Mouse (Mus musculus) heart, adult 2 months (tissue): ENCODE results near the gene Armc2. TPM values are rescaled to one million over a fixed set of nuclear protein-coding genes. Genes with fewer than 3 reads are reported as not detected.

ENCODE experiments used
- DNase-seq, 2 experiments: peaks; one replicate each; pipeline ENCODE4 v3.0.0; 2021
- H3K27ac ChIP-seq: fragments of 200-600 bp; 2 replicates; pipeline ENCODE4 v1.8.1; 2022
- H3K27me3 ChIP-seq: fragments of 200-500 bp; 2 replicates; pipeline ENCODE4 v1.6.1; 2012; ENCODE audit warnings: mild to moderate bottlenecking, low read length, inconsistent platforms, mixed read lengths; ENCODE audit not compliant: control insufficient read depth, insufficient read depth
- H3K36me3 ChIP-seq: fragments of 200-500 bp; 2 replicates; pipeline ENCODE4 v1.6.1; 2012; ENCODE audit warnings: low read length, inconsistent platforms; ENCODE audit not compliant: control insufficient read depth, insufficient read depth
- H3K4me1 ChIP-seq: fragments of 200-500 bp; 2 replicates; pipeline ENCODE4 v1.6.1; 2011; ENCODE audit warnings: low read length; ENCODE audit not compliant: control insufficient read depth, insufficient read depth
- H3K4me3 ChIP-seq: fragments of 200-600 bp; 2 replicates; pipeline ENCODE4 v1.8.1; 2022
- H3K79me2 ChIP-seq: fragments of 200-500 bp; replicated peaks from 2 replicates; pipeline ENCODE4 v1.6.1; 2012; ENCODE audit warnings: mild to moderate bottlenecking, inconsistent platforms, low read length, moderate library complexity, mixed read lengths; ENCODE audit not compliant: control insufficient read depth, insufficient read depth
- H3K9ac ChIP-seq: fragments of 200-500 bp; 2 replicates; pipeline ENCODE4 v1.6.1; 2012; ENCODE audit warnings: low read depth, mild to moderate bottlenecking, control low read depth, inconsistent platforms, low read length, mixed read lengths
- CTCF ChIP-seq: fragments of 200-600 bp; IDR thresholded peaks from 2 replicates; pipeline ENCODE4 v1.8.1; 2022; ENCODE audit warnings: antibody characterized with exemption, mild to moderate bottlenecking, moderate library complexity
- EP300 ChIP-seq: fragments of 200-500 bp; IDR thresholded peaks from 2 replicates; pipeline ENCODE4 v1.6.1; 2011; ENCODE audit warnings: low read depth, low read length, control low read depth; ENCODE audit not compliant: insufficient read depth
- POLR2A ChIP-seq: fragments of 200-500 bp; IDR thresholded peaks from 2 replicates; pipeline ENCODE4 v1.6.1; 2011; ENCODE audit warnings: mild to moderate bottlenecking, low read depth, low read length, control low read depth; ENCODE audit not compliant: insufficient read depth
- WGBS: fragments of 180-500 bp; shearing (Covaris S2); methylation state at CpG from one replicate; pipeline ENCODE4 v1.1.7; 2018; 5-methylcytosine and 5-hydroxymethylcytosine counted together
- intact Hi-C: fragments of 180-260 bp; cut with DNase I; formaldehyde crosslinking; loops from one replicate; pipeline ENCODE4 v1.15.1; 2025
- polyA plus RNA-seq: library from polyadenylated mRNA; depleted of rRNA; stranded (reverse); fragments of >200 nt; gene quantifications from 2 replicates; pipeline ENCODE4 v1.2.3, GENCODE M21; 2012
- total RNA-seq, 2 experiments: library from RNA; stranded (reverse); gene quantifications; 2 replicates each; pipeline ENCODE4 v1.2.3; 2021

Armc2 gene
- total and polyA plus RNA-seq, 3 experiments = 6.4 to 22.8 (median 16.7) TPM

DNA sequence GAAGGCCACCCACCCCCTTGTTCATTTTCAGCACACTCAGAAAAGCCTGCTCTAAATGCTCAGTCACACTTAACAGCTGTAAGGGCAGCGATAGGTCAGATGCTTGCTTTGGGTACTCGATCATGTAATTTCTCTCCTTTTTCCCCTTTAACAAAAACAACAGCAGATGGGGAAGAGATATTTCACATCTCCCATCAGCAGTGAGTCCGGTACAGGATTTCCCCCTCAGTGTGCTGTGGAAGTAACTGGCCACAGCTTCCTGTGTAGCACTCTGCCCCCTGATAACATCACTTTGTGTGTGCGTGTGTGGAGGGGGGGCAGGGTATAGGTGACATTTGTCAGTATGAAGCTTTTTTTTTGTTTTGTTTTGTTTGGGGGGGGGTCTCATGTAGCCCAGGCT, 81.1 kb downstream of the Armc2 start:
- intact Hi-C loops = loop anchor here (5.0 kb wide), 1 partner anchor 40 kb away; no protein-coding TSS in a partner anchor
- DNase-seq = no peak
- Histone ChIP-seq H3K4me3 (no peak overlapping the region), H3K36me3 (peaks cover 8% of the 10 kb centered on the region), H3K27ac (peak overlapping the region; percentile 98), H3K27me3 (no peaks in the 10 kb centered on the region), H3K79me2 (no peaks in the 10 kb centered on the region), H3K4me1 (peaks cover 25% of the 10 kb centered on the region), H3K9ac (no peak overlapping the region)
- WGBS = 25% methylated on average over 4 of the region's 4 CpGs
- peak; percentile 66; the same call in 1 of the 2 replicates for TF ChIP-seq EP300
- no peak for TF ChIP-seq POLR2A

DNA sequence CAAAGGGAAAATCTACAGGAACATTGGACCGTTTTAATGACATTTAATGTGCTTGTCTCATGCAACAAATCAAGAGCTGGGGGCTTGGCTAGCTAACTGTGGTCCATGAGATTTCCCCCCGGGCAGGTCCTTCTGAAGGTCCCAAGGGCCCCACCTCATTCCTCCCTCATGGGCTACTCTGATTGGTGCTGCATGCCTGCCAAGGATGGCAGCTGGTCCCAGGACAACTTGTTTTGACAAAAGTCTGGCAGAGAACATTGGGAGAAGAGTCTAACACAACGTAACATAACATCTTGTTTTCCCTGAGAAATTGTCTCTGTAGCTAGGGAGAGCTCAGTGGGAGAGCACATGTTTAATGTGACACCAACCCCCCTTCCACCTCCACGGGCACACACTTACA, 82.1 kb downstream of the Armc2 start:
- peaks cover 25% of the 10 kb centered on the region for H3K4me1 ChIP-seq
- H3K36me3 ChIP-seq = peaks cover 8% of the 10 kb centered on the region
- H3K4me3 ChIP-seq = no peak overlapping the region
- H3K79me2 ChIP-seq = no peaks in the 10 kb centered on the region
- 32% methylated on average over 4 of the region's 4 CpGs for WGBS
- TF ChIP-seq POLR2A (no peak), EP300 (0 out of 2 replicates have a peak, but pooled peaks have one; percentile 16), CTCF (no peak)
- DNase-seq = peak; percentile 60 to 69
- intact Hi-C loops = loop anchor here (5.0 kb wide), 1 partner anchor 41 kb away; no protein-coding TSS in a partner anchor
- no peaks in the 10 kb centered on the region for H3K27me3 ChIP-seq
- no peak overlapping the region for H3K9ac ChIP-seq
- peak overlapping the region; percentile 98 for H3K27ac ChIP-seq

DNA sequence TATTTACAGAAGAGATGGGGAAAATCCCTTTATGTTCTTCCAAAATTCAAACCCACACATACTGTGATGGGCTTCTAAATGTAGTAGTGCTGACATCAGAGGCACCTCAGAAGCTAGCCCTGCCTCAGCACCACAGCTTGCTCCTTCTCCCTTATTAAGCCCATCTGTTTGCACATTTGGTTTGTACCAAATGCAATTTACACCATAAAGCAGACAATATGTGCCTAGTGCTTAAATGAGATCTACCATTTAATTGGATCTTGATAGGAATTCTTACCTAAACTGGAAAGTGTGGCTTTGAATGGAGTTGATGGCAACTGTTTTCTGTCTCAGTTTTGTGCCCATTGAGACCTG, 82.8 kb downstream of the Armc2 start:
- TF ChIP-seq CTCF (no peak), EP300 (no peak), POLR2A (no peak)
- Histone ChIP-seq H3K9ac (peak overlapping the region; percentile 58), H3K4me3 (peak overlapping the region; percentile 17; the same call in 1 of the 2 replicates), H3K27me3 (no peaks in the 10 kb centered on the region), H3K27ac (peak overlapping the region; percentile 98), H3K4me1 (peaks cover 25% of the 10 kb centered on the region), H3K36me3 (peaks cover 8% of the 10 kb centered on the region), H3K79me2 (no peaks in the 10 kb centered on the region)
- DNase-seq = no peak
- intact Hi-C loops = loop anchor here (2.0 to 5.0 kb wide), 2 partner anchors 23 to 42 kb away; no protein-coding TSS in a partner anchor

- Histone ChIP-seq H3K27ac (peak overlapping the region; percentile 98), H3K9ac (peak overlapping the region; percentile 24), H3K79me2 (no peaks in the 10 kb centered on the region), H3K4me1 (peaks cover 25% of the 10 kb centered on the region), H3K4me3 (peak overlapping the region; percentile 17; the same call in 1 of the 2 replicates), H3K27me3 (no peaks in the 10 kb centered on the region), H3K36me3 (peaks cover 8% of the 10 kb centered on the region)
- DNase-seq = peak; percentile 86 to 92
- TF ChIP-seq CTCF = peak; percentile 54
- TF ChIP-seq EP300 = peak; percentile 73
- TF ChIP-seq POLR2A = peak; percentile 54
- WGBS = 7% methylated on average over 21 of the region's 21 CpGs
- intact Hi-C loops = loop anchor here (2.0 to 5.0 kb wide), 2 partner anchors 24 to 42 kb away; no protein-coding TSS in a partner anchor
Observed at GRCm38 (mm10) chr10:41934633-41935475, 83.4 kb downstream of the Armc2 start.

- DNase-seq = peak; percentile 77 to 80
- WGBS = 40% methylated on average over 6 of the region's 6 CpGs
- Histone ChIP-seq H3K36me3 (peaks cover 8% of the 10 kb centered on the region), H3K4me1 (peaks cover 25% of the 10 kb centered on the region), H3K79me2 (no peaks in the 10 kb centered on the region), H3K27ac (peak overlapping the region; percentile 98), H3K9ac (no peak overlapping the region), H3K27me3 (no peaks in the 10 kb centered on the region), H3K4me3 (no peak overlapping the region)
- intact Hi-C loops = loop anchor here (2.0 kb wide), 2 partner anchors 41 to 103 kb away; no protein-coding TSS in a partner anchor
- TF ChIP-seq POLR2A = no peak
- TF ChIP-seq EP300 = peak; percentile 96
- TF ChIP-seq CTCF = peak; percentile 88
Observed at GRCm38 (mm10) chr10:41933536-41933935, 84.7 kb downstream of the Armc2 start.

DNA sequence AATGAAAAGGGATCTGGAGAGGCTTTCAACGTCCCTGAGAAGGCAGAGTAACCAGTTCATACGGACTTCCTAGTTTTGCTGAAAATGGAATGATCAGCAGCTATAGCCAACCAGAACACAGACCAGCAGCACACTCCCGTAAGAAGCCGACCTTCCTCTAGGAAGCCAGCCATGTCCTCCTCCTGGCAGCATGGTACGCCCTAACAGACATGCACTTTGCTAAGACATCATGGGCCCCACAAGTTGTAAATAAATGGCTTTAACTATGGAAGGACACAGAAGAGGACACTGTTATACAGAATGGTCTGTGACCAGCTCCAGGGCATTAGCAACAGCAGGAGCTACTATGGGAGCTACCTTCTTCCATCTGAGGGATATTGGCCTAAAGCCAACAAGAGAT, 85.3 kb downstream of the Armc2 start:
- WGBS = 57% methylated on average over 5 of the region's 5 CpGs

More for the DNA sequence above, 85.3 kb downstream of the Armc2 start:
- DNase-seq = no peak
- no peak overlapping the region for H3K9ac ChIP-seq
- no peak overlapping the region for H3K4me3 ChIP-seq
- H3K27me3 ChIP-seq = no peaks in the 10 kb centered on the region
- H3K36me3 ChIP-seq = peaks cover 8% of the 10 kb centered on the region
- H3K4me1 ChIP-seq = peaks cover 24% of the 10 kb centered on the region
- no peaks in the 10 kb centered on the region for H3K79me2 ChIP-seq
- intact Hi-C loops = loop anchor here (2.0 kb wide), 2 partner anchors 40 to 102 kb away; no protein-coding TSS in a partner anchor
- peak overlapping the region; percentile 98 for H3K27ac ChIP-seq
- TF ChIP-seq POLR2A (no peak), CTCF (no peak), EP300 (no peak)
